Comparison of ENCODE assay signal across 9 mouse cellular contexts in genomic region chr8:8994596-8995189, GRCm38 (mm10).
DNase-seq lines count a peak whose midpoint lies in the region; ATAC-seq lines count a peak whose summit lies in the region.
"Had no signal": no experiment of that assay in that cellular context is flagged by ENCODE, and none has a peak within 500 bp of the region (broad histone marks: within the 10 kb centered on the region; RNA-seq: fewer than 3 reads in every experiment).

No protein-coding gene starts in this region.

- peak overlapping the region; percentile 56; the same call in 1 of the 2 replicates for H3K27ac ChIP-seq in forebrain, embryonic 14.5 days (ENCODE audit: low read depth, low read length)
- H3K27ac ChIP-seq in lung, embryonic 16.5 days (ENCODE audit: low read length), result peak overlapping the region; percentile 83

- H3K36me3 ChIP-seq in forebrain, embryonic 14.5 days (ENCODE audit: control insufficient read depth, insufficient read depth, low read length), result no peaks in the 10 kb centered on the region
- no peaks in the 10 kb centered on the region for H3K36me3 ChIP-seq in lung, embryonic 16.5 days (ENCODE audit: control insufficient read depth, insufficient read depth, low read length)

- ATAC-seq in forebrain, embryonic 14.5 days, result peak; percentile 66
- peak; percentile 90 for ATAC-seq in lung, embryonic 16.5 days (ENCODE audit: low read depth)
- no peak for ATAC-seq in megakaryocyte, adult 5-6 weeks (ENCODE audit: poor library complexity, severe bottlenecking)

- DNase-seq in left cerebral cortex, adult 18-20 months (ENCODE audit: low spot score in 2 of 2), result peak; percentile 19 to 38
- no peak for DNase-seq in left cerebral cortex, adult 11 months (ENCODE audit: low spot score)
- DNase-seq in forebrain, embryonic 14.5 days (ENCODE audit: low spot score), result peak; percentile 59
- peak; percentile 63 to 68 for DNase-seq in heart, postnatal 14 days
- peak; percentile 64 to 91 for DNase-seq in kidney, postnatal 25 days
- peak; percentile 56 for DNase-seq in ovary, postnatal 36 days (ENCODE audit: low spot score)

- H3K4me2 ChIP-seq in forebrain, embryonic 14.5 days (ENCODE audit: low read length), result peak overlapping the region; percentile 64
- peak overlapping the region; percentile 56 for H3K4me2 ChIP-seq in lung, embryonic 16.5 days (ENCODE audit: low read depth, low read length)

- peak overlapping the region; percentile 60 for H3K9ac ChIP-seq in forebrain, embryonic 14.5 days (ENCODE audit: low read length)
- peak overlapping the region; percentile 59 for H3K9ac ChIP-seq in lung, embryonic 16.5 days (ENCODE audit: low read length)

- H3K4me3 ChIP-seq in forebrain, embryonic 14.5 days (ENCODE audit: low read depth, low read length), result peak overlapping the region; percentile 30
- H3K4me3 ChIP-seq in lung, embryonic 16.5 days (ENCODE audit: low read length), result peak overlapping the region; percentile 28

- intact Hi-C loops in heart, postnatal 14 days (cut with DNase I), result loop anchor here (5.0 kb wide), 2 partner anchors 72 to 178 kb away; no protein-coding TSS in a partner anchor

- H3K27me3 ChIP-seq in forebrain, embryonic 14.5 days (replicated peaks; ENCODE audit: control insufficient read depth, insufficient read depth, low read length), result no peaks in the 10 kb centered on the region
- no peaks in the 10 kb centered on the region for H3K27me3 ChIP-seq in lung, embryonic 16.5 days (ENCODE audit: control insufficient read depth, insufficient read depth, low read depth, low read length)
- H3K27me3 ChIP-seq: CH12.LX had no signal

- peaks cover 16% of the 10 kb centered on the region; the same call in 1 of the 2 replicates for H3K4me1 ChIP-seq in forebrain, embryonic 14.5 days (ENCODE audit: control insufficient read depth, insufficient read depth, low read length)
- H3K4me1 ChIP-seq in lung, embryonic 16.5 days (replicated peaks; ENCODE audit: control insufficient read depth, insufficient read depth, low read length), result peaks cover 38% of the 10 kb centered on the region

- under 1% methylated on average over 17 of the region's 17 CpGs for WGBS in forebrain, embryonic 14.5 days
- 5% methylated on average over 17 of the region's 17 CpGs for WGBS in lung, embryonic 16.5 days

- no peaks in the 10 kb centered on the region for H3K9me3 ChIP-seq in forebrain, embryonic 14.5 days (replicated peaks; ENCODE audit: control insufficient read depth, low read length)
- no peaks in the 10 kb centered on the region; the same call in 1 of the 2 replicates for H3K9me3 ChIP-seq in lung, embryonic 16.5 days (ENCODE audit: control insufficient read depth, low read length)
